Mouse (Mus musculus) intestine, embryonic 15.5 days (tissue): ENCODE measurements around the gene P2rx1. TPM values are rescaled to one million over a fixed set of nuclear protein-coding genes. Genes with fewer than 3 reads are reported as not detected.

Experiments
- ATAC-seq: fragments of 200-750 bp; cut with Nextera tagmentation; 2 replicates; pipeline ENCODE4 v1.8.0; 2017; ENCODE audit warnings: moderate TSS enrichment, moderate library complexity
- H3K27ac ChIP-seq: fragments of 300-500 bp; sonication (generic); 2 replicates; pipeline ENCODE4 v1.5.1; 2015; ENCODE audit warnings: mild to moderate bottlenecking, inconsistent platforms
- H3K27me3 ChIP-seq: fragments of 300-500 bp; sonication (generic); replicated peaks from 2 replicates; pipeline ENCODE4 v1.6.1; 2015; ENCODE audit warnings: inconsistent platforms
- H3K36me3 ChIP-seq: fragments of 300-500 bp; sonication (generic); 2 replicates; pipeline ENCODE4 v1.6.1; 2015; ENCODE audit warnings: inconsistent platforms
- H3K4me1 ChIP-seq: fragments of 300-500 bp; sonication (generic); replicated peaks from 2 replicates; pipeline ENCODE4 v1.6.1; 2015; ENCODE audit warnings: inconsistent platforms
- H3K4me2 ChIP-seq: fragments of 300-500 bp; sonication (generic); replicated peaks from 2 replicates; pipeline ENCODE4 v1.6.1; 2015; ENCODE audit warnings: mild to moderate bottlenecking, inconsistent platforms
- H3K4me3 ChIP-seq: fragments of 300-500 bp; sonication (generic); replicated peaks from 2 replicates; pipeline ENCODE4 v1.5.1; 2015; ENCODE audit warnings: inconsistent platforms
- H3K9ac ChIP-seq: fragments of 300-500 bp; sonication (generic); 2 replicates; pipeline ENCODE4 v1.6.1; 2015; ENCODE audit warnings: inconsistent platforms
- H3K9me3 ChIP-seq: fragments of 300-500 bp; sonication (generic); 2 replicates; pipeline ENCODE4 v1.6.1; 2016; ENCODE audit warnings: inconsistent platforms
- WGBS: fragments of 180-500 bp; shearing (Covaris S2); methylation state at CpG from one replicate; pipeline ENCODE4 v1.1.7; 2015; 5-methylcytosine and 5-hydroxymethylcytosine counted together
- polyA plus RNA-seq: library from polyadenylated mRNA; unstranded; fragments of >200 nt; fragmentation: Nextera tagmentation; extraction: Ambion mirVana; gene quantifications from 2 replicates; pipeline ENCODE4 v1.2.1, GENCODE M21; 2015

P2rx1 gene
- 14.3 and 27.7 TPM in 2 replicates for polyA plus RNA-seq

DNA sequence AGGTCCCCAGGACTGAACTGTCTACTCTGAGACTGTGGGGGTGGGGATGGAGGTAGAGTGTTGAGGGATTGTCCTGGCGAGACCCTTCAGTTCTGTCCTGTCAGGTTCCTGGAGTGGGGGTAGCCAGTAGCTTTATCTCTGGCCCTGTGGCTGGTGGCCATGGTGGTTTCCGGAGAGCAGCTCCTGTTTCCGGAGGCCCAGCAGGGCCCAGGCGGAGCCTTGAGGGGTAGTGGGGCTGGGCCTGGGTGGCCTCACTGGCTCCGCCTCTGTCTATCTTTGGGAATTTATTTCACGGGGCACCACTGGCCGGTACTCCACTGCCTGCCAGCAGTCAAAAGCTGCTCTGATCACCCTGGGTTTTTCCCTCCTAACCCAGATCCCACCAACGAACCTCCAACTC lies at the start of gene P2rx1:
TSS of gene P2rx1 (plus strand) at position 333 of the 400 bp plus-strand sequence.
- no peaks in the 10 kb centered on the region for H3K36me3 ChIP-seq
- WGBS: 37% methylated on average over 8 of the region's 8 CpGs
- no peaks in the 10 kb centered on the region for H3K9me3 ChIP-seq
- peak; percentile 50; the same call in 1 of the 2 replicates for ATAC-seq
- no peak within 1 kb of the TSS for H3K4me3 ChIP-seq
- H3K27me3 ChIP-seq: no peaks in the 10 kb centered on the region
- no peak within 1 kb of the TSS for H3K9ac ChIP-seq
- H3K4me2 ChIP-seq: no peak within 1 kb of the TSS
- H3K4me1 ChIP-seq: peaks cover 10% of the 10 kb centered on the region; the same call in 1 of the 2 replicates
- H3K27ac ChIP-seq: no peak within 1 kb of the TSS

DNA sequence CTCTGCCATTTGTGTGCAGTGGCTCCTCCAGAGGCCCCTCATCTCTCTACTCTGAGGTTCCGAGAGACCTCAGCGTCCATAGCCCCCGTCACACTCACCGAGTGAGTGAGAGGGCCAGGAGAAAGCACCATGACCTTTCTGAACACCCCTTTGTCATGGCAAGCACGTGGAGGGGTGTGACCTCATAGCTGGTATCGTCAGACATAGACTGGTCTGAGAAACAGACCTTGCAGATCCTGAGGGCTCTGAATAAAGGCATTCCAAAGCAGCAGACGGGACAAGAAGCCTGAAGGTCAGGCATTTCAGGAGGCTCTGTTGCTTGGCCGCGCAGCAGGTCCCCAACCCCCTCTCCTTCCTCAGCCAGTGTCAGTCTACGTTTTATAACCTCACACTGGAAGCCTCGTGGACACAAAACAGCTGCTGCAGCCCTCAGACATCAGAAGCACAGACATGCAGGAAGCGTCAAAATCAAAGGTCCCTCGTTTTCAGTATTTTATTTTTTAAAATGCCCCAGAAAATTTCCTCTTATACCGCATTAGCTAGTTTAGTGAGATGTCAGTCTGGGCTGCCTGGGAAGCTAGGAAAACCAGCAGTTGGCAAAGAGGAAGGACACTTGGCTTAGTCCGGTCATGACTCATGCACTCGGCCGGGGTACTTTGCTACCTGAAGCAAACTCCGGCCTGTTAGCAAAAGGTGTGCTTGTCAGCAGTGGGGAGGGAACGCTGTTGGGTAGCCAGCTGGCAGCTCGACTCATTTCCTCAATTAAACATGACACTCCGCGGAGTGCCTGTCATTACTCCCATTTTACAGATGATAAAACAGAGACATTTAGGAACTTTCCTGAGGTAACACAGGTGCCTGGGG lies 47.5 kb upstream of the P2rx1 start:
- Histone ChIP-seq H3K27me3 (no peaks in the 10 kb centered on the region), H3K36me3 (no peaks in the 10 kb centered on the region), H3K4me1 (peaks cover 42% of the 10 kb centered on the region), H3K9ac (no peak overlapping the region), H3K27ac (peak overlapping the region; percentile 38; the same call in 1 of the 2 replicates), H3K4me3 (no peak overlapping the region), H3K9me3 (no peaks in the 10 kb centered on the region), H3K4me2 (no peak overlapping the region)
- 39% methylated on average over 22 of the region's 22 CpGs for WGBS
- ATAC-seq: peak; percentile 50; the same call in 1 of the 2 replicates

- peak overlapping the region; percentile 15; the same call in 1 of the 2 replicates for H3K27ac ChIP-seq
- H3K36me3 ChIP-seq: no peaks in the 10 kb centered on the region
- peaks cover 37% of the 10 kb centered on the region for H3K4me1 ChIP-seq
These were observed 46.7 kb upstream of the P2rx1 start for GRCm38 (mm10) chr11:72952226-72952625.

GRCm38 (mm10) chr11:72952697-72953096 lies 46.2 kb upstream of the P2rx1 start:
- Histone ChIP-seq H3K4me3 (no peak overlapping the region), H3K9me3 (no peaks in the 10 kb centered on the region), H3K27me3 (no peaks in the 10 kb centered on the region), H3K9ac (no peak overlapping the region), H3K4me2 (no peak overlapping the region), H3K4me1 (peaks cover 34% of the 10 kb centered on the region), H3K36me3 (no peaks in the 10 kb centered on the region), H3K27ac (peak overlapping the region; percentile 15; the same call in 1 of the 2 replicates)
- ATAC-seq: peak; percentile 62
- 85% methylated on average over 6 of the region's 6 CpGs for WGBS

More at GRCm38 (mm10) chr11:72952226-72952625, 46.7 kb upstream of the P2rx1 start:
- 49% methylated on average over 3 of the region's 3 CpGs for WGBS
- Histone ChIP-seq H3K27me3 (no peaks in the 10 kb centered on the region), H3K9me3 (no peaks in the 10 kb centered on the region), H3K9ac (no peak overlapping the region), H3K4me2 (no peak overlapping the region), H3K4me3 (no peak overlapping the region)
- ATAC-seq: peak; percentile 18

DNA sequence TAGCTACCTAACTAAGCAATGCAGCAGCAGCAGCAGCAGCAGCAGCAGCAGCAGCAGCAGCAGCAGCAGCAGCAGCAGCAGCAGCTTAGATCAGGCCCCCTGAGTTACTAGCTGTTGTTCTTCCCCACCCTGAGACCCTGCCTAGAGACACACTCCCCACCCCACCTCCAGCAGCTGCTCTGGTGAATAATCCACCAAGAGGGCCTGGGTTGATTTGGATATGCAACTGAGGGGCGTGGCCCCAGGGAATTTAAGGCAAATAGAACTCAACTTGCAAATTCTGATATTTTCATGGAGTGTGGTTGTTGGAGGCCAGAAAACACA lies 45.8 kb upstream of the P2rx1 start:
- Histone ChIP-seq H3K27ac (no peak overlapping the region), H3K36me3 (no peaks in the 10 kb centered on the region), H3K4me2 (no peak overlapping the region), H3K9me3 (no peaks in the 10 kb centered on the region), H3K4me1 (peaks cover 30% of the 10 kb centered on the region), H3K9ac (no peak overlapping the region), H3K27me3 (no peaks in the 10 kb centered on the region), H3K4me3 (no peak overlapping the region)
- ATAC-seq: no peak
- WGBS: 71% methylated on average over 1 of the region's 1 CpGs

DNA sequence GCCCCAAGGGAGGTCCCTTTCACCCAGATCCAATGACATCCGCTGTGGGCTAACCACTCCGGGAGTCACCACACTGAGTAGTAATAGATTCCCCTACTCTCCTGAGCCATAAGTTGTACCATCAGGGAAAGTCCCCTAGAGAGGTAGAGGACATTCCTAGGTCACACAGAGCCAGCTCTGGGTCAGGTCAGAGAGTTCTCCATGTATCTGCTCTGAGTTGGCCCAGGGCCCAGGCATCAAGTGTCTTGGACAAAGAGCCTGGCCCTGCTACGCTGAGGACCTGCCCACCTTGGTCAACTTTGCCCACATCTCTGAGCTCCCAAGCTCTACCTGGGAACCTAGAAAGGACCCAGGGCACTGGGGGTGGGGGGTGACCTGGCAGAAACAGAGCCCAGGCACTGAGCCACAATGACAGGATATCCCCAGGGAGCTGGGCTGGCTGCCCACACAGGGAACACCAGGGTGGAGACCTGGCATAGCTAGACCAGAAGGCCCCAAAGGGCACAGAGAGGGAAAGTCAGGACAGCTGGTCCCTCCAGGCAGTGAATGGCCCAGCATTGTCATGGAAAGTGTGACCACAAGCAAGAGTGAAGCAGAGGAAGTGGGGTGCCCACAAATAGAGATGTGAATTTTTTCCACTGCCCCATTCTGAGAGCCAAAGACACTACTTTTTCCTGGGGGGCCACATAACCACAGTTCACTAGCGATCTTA lies 45.3 kb upstream of the P2rx1 start:
- Histone ChIP-seq H3K36me3 (no peaks in the 10 kb centered on the region), H3K27me3 (no peaks in the 10 kb centered on the region), H3K4me1 (peaks cover 29% of the 10 kb centered on the region), H3K27ac (no peak overlapping the region), H3K4me3 (no peak overlapping the region), H3K9me3 (no peaks in the 10 kb centered on the region), H3K4me2 (no peak overlapping the region), H3K9ac (no peak overlapping the region)
- WGBS: 84% methylated on average over 4 of the region's 4 CpGs
- no peak for ATAC-seq

GRCm38 (mm10) chr11:72954216-72954615 lies 44.7 kb upstream of the P2rx1 start:
- H3K9ac ChIP-seq: no peak overlapping the region
- peaks cover 32% of the 10 kb centered on the region for H3K4me1 ChIP-seq
- no peaks in the 10 kb centered on the region for H3K27me3 ChIP-seq
- no peak overlapping the region for H3K4me2 ChIP-seq
- H3K4me3 ChIP-seq: no peak overlapping the region
- 89% methylated on average over 4 of the region's 4 CpGs for WGBS
- H3K9me3 ChIP-seq: no peaks in the 10 kb centered on the region
- H3K36me3 ChIP-seq: no peaks in the 10 kb centered on the region
- no peak for ATAC-seq
- no peak overlapping the region for H3K27ac ChIP-seq

DNA sequence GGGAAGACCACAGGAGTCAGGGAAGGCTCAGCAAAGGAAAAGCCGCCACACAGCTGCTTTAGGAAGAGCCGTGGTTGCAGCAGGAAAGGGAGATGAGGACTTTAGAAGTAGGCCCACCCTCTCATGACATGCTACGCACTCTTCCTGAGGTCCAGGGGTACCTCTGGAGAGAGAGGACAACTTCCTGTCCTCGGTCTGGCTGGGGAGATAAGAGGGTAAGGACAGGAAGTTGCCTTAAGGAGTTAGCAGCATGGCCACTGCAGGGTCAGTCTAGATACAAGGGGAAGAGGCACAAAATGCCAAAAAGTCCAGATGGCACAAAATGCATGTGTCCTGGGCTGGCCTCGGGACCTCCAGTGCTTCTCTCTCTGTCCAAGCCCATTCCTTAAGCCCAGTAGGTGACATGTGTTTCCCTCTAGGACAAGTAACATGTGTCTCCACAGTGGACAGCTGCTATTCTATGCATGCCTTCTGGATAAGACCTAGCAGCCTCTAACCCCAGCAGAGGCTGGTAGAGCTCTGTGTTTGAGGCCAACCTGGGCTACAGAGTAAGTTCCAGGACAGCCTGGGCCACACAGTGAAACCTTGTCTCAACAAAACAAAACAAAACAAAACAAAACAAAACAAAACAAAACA lies 43.4 kb upstream of the P2rx1 start:
- Histone ChIP-seq H3K36me3 (no peaks in the 10 kb centered on the region), H3K4me1 (peaks cover 36% of the 10 kb centered on the region), H3K27me3 (0 out of 2 replicates have a peak, but pooled peaks cover 3% of the 10 kb centered on the region), H3K9me3 (no peaks in the 10 kb centered on the region), H3K9ac (no peak overlapping the region), H3K4me2 (no peak overlapping the region), H3K4me3 (no peak overlapping the region), H3K27ac (no peak overlapping the region)
- no peak for ATAC-seq
- WGBS: 51% methylated on average over 5 of the region's 5 CpGs

- Histone ChIP-seq H3K4me2 (no peak overlapping the region), H3K36me3 (no peaks in the 10 kb centered on the region), H3K4me1 (peaks cover 36% of the 10 kb centered on the region), H3K27ac (no peak overlapping the region), H3K9me3 (no peaks in the 10 kb centered on the region), H3K9ac (no peak overlapping the region), H3K4me3 (no peak overlapping the region), H3K27me3 (peaks cover 11% of the 10 kb centered on the region)
- WGBS: 46% methylated on average over 2 of the region's 2 CpGs
- no peak for ATAC-seq
These were observed 41.6 kb upstream of the P2rx1 start for GRCm38 (mm10) chr11:72957318-72957717.

GRCm38 (mm10) chr11:72959924-72960679 lies 38.8 kb upstream of the P2rx1 start:
- H3K4me3 ChIP-seq: peak overlapping the region; percentile 40; the same call in 1 of the 2 replicates
- 28% methylated on average over 15 of the region's 15 CpGs for whole genome bisulfite sequencing
- H3K4me2 ChIP-seq: peak overlapping the region; percentile 84
- 0 out of 2 replicates have a peak overlapping the region, but pooled peaks have one; percentile 3 for H3K27ac ChIP-seq
- H3K27me3 ChIP-seq: peaks cover 11% of the 10 kb centered on the region
- no peaks in the 10 kb centered on the region for H3K9me3 ChIP-seq
- H3K9ac ChIP-seq: 0 out of 2 replicates have a peak overlapping the region, but pooled peaks have one; percentile 27
- no peaks in the 10 kb centered on the region for H3K36me3 ChIP-seq
- ATAC-seq: no peak
- peaks cover 44% of the 10 kb centered on the region for H3K4me1 ChIP-seq

- 13% methylated on average over 15 of the region's 15 CpGs for WGBS
- 0 out of 2 replicates have a peak overlapping the region, but pooled peaks have one; percentile 25 for H3K27ac ChIP-seq
- H3K4me2 ChIP-seq: peak overlapping the region; percentile 84
- no peaks in the 10 kb centered on the region for H3K9me3 ChIP-seq
- peak overlapping the region; percentile 27; the same call in 1 of the 2 replicates for H3K9ac ChIP-seq
- H3K4me1 ChIP-seq: peaks cover 50% of the 10 kb centered on the region
- peaks cover 11% of the 10 kb centered on the region for H3K27me3 ChIP-seq
- H3K36me3 ChIP-seq: no peaks in the 10 kb centered on the region
- ATAC-seq: no peak
- peak overlapping the region; percentile 40 for H3K4me3 ChIP-seq
These were observed 38.2 kb upstream of the P2rx1 start for GRCm38 (mm10) chr11:72960723-72961071.
